Mouse (Mus musculus) kidney, postnatal 25 days (tissue): ENCODE measurements around the gene Cdk19.

Source experiments
- DNase-seq, 2 experiments: peaks; one replicate each; pipeline ENCODE4 v3.0.0; 2021; ENCODE audit warnings: mixed read lengths in 2 of 2

The Cdk19 gene

GRCm38 (mm10) chr10:40339351-40339964, at the start of gene Cdk19:
TSS of gene Cdk19 (plus strand) at chr10:40339564.
- DNase-seq, result no peak

DNA sequence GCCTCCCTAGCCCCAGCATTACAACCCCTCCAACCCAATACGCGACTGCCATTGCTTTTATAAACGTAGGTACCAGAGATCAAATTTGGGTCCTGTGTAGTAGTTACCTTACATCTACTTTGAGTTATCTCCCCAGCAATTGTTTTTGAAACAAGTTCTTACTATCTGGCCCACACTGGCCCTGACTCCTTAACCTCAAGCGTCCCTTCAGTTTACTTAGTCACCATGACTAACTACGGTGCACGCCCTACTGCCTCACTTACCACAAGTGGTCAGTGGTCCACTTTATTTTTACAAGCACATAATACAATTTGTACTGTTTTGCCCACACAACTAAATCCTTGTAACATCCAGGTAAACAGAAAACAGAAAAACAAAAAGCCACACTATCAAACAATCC, 46.7 kb upstream of the Cdk19 start:
- DNase-seq, result no peak

DNA sequence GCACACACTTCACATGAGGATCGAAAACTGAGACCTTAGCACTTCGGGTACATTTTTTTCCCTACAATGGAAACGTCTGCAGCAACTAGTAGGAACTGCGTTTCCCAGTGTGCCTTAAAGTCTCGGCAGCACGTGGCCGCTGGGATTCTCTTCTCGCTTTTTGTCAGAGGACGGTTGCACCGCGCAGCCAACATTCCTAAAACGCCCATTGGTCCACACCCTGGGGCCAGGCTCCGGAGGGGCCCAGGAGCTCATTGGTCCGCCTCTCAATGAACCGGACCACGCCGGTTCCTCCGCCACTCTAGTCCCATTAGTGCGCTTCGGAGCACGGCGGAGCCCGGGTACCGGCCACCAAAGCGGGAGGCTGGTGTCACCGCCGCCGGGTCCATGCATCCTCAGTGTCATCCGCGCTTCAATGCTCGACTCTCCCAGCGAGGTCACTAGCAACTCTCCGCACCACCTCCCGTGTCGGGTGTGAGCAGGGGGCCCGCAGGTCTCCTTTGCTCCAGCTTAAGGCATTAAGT, 38.7 kb upstream of the Cdk19 start:
- peak; percentile 85 to 95 for DNase-seq

DNA sequence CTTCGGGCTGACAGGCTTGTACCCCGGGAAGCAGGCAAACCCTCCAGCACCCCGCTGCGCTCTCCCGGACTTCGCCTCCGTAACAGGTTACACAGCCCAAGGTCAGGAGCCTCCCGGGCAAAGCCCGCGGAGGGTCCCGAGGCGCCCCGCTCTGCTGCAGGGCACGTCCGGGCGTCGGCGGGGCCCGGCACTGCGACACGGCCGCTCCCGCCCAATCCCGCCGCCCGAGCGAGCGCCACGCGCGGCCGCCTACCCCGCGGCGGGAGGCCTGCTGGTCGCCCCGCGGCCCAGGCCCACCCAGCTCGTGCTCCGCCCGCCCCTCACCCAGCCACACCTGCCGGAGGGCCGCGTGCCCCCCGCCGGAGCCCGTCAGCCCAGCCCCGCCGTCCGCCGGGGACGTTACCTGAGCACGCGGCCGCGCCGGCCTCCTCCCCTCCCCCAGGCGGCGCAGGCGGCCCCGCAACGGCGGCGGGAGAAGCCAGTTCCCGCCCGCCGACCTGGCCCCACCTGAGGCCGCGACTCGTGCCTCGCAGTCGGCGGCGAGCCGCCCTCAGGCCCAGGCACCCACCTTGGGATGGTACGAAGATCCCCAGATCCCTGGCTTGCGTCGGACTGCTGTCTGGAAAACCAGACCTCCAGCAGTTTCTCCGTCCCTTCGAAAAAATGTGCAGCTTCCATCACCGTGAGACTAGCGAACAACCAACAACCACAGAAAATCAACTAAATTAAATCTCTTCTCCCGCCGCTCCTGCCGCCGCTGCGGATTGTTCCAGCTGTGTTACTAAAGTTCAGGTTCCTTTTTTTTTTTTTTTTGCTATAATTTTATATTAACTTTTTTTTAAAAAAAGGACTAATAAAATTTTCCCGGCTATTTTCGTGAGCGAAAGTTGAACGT, 37.9 kb upstream of the Cdk19 start:
- peak; percentile 27 to 66 for DNase-seq

DNA sequence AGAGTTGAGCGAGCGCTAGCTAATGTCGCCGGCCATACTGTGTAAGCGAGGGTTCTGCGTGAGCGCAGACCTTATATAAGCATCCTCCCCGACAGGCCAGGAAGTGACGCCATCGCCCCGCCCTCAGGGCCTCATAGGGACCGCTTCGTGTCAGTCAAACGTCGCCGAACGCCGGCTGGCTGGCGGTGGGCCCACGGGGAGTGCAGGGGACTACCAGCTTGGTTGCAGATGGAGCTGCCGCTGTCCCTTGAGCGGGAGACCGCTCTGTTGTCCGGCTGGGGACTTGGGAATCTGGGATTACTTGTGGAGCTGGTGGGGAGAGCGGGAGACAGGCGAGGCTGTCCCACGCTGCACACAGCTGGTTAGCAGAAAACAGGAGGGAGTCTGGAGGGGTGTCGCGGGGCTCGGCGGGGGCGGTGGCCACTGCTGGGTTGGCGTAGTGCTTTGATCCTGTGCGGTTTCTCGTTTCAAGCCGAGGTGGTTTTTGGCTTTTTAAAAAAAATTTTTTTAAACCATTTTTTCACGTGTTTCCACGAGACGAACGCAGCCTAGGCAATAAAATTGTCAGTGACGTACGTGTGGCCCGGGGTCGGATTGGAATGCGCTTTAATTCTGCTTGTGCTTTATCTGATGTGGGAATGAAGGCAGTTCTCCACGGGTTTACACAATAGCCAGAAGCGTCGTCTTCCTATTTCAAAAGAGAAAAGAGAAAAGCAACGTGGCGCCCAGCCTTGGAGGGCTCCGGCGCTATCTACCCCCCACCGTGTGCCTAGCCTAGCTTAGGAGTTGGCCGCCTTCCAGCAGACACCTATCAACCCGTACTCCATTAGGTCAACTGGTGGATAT, 37.0 kb upstream of the Cdk19 start, which contains the start of gene Amd1:
Amd1 (minus strand) TSS at position 47 of the 846 bp plus-strand sequence.
- peak; percentile 100 for DNase-seq

DNA sequence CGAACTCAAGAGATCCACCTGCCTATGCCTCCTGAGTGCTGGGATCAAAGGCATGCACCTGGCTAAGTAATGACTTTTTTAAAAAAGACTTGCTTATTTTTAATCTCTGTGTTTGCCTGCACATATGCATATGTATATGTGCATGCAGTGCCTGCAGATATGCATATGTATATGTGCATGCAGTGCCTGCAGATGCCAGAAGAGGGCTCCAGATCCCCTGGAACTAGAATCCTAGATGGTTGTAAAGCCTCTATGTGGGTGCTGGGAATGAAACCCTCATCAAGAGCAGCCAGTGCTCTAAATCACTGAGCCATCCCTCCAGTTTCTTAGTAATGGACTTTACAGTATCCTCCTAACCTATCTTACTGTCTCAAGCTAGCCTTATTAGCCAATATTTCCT, 33.4 kb upstream of the Cdk19 start:
- no peak for DNase-seq

DNA sequence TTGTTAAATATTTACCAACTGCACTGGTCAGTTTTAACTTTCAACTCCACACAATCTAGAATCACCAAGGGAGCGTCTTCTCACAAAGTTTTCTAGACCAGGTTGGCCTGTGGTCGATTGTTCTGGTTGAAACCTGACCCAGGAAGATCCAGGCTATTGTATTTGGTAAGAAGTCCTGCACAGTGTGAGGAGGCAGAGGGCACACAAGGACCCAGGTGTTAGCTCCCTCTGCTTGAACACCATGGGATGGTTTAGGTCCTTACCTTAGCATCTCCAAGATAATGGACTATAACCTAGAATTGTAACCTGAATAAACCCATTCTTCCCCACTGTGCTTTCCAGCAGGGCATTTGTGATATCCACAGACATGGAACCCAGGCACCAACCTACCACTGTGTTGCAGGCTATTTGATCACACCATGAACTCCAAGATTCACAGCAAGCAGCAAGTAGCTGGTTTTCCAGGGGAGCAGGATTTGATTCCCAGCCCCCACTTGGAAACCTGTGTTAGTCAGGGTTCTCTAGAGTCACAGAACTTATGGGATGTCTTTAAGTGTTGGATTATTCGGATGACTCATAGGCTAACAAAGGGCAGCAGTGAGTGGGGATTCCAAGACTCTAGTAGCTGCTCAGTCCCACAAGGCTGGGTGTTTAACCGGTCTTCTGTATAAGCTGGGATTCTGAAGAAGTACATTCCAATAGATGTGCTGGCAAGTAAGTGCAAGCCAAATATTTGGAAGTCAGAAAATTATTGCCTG, 31.4 kb upstream of the Cdk19 start:
- no peak for DNase-seq

- DNase-seq, result no peak
Measured at GRCm38 (mm10) chr10:40309884-40310635, 29.3 kb upstream of the Cdk19 start.

DNA sequence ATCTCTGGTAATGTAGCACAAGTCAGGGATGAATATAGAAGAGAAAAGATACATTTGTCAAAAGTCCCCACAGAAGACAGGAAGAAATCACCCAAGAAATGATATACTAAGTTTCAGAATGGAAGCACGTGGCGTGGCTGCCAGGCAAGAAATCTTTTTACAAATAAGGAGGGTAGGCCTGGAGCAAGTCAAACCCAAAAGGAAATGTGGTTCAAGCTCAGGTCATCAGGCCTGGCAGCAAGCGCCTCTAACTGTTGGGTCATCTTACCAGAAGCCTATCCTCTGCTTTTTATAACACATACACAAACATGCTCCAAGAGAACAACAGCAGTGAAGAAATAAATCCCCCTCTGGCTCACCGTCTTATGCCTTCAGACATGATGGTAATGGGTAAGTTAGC, 26.6 kb upstream of the Cdk19 start:
- DNase-seq, result no peak

GRCm38 (mm10) chr10:40316841-40317585, 22.4 kb upstream of the Cdk19 start:
- no peak for DNase-seq

GRCm38 (mm10) chr10:40320306-40320705, 19.1 kb upstream of the Cdk19 start:
- no peak for DNase-seq

DNA sequence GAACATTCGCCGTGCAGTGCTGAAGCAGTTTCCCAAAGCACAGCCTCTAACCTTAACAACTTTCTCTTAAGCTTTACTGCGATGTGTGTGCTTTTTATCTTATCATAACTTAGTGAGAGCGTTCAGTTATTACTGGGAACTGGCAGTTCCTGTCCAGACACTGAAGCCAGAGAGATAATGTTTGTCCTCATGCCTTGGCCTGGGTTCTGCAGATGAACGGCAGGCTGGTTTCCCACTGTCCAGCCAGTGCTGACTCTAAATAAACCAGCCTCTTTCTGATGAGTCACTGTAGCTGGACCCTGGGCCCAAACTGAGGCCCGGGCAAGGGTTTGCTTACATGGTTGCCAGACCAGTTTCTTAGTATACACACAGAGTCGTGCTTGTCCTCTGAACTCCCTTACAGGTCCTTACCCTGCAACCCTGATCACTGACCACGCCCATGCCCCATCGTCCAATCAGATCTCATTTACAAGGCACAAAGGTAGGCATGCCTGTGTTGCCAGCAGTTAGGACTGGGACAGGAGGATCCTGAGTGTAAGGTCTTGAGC, 11.3 kb upstream of the Cdk19 start:
- DNase-seq, result peak in 1 of 2 experiments; percentile 40

DNA sequence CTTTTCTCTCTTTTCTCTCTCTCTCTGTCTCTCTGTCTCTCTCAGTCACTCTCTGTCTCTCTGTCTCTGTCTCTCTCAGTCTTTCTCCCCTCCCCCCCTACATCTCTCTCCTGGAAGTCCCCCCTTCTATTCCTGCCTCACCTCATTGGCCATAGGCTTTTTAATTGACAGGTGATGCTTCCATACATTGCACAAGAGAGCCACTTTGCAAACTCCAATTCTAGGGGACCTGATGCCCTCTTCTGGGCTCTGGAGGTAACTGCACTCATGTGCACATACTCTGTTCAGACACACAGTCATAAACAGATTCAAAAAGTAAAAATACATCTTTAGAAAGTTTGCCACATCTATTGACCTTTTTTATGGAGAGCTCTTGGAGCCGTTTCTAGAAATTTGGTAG, 9.1 kb upstream of the Cdk19 start:
- DNase-seq, result no peak

GRCm38 (mm10) chr10:40332864-40333263, 6.5 kb upstream of the Cdk19 start:
- DNase-seq, result no peak

GRCm38 (mm10) chr10:40342036-40342435, 2.7 kb downstream of the Cdk19 start:
- no peak for DNase-seq

- DNase-seq, result no peak
Measured at GRCm38 (mm10) chr10:40346776-40347403, 7.5 kb downstream of the Cdk19 start.

DNA sequence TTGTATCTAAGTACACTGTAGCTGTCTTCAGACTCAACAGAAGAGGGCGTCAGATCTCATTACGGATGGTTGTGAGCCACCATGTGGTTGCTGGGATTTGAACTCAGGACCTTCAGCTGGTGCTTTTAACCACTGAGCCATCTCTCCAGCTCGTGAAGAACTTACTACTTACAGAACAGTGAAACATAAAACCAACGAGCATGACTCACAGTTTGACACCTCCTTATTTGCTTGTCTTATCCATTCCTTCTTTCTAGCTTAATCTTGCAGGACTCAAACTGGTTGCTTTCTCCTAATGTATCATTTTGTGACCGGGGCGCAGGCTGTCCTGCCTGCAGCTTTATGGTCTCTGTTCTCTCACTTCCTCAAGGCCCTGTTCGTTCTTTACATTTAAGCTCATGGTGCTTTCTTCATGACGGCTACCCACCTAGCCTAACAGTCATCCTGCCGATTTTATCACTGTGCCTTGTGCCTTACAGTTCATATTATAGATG, 8.1 kb downstream of the Cdk19 start:
- no peak for DNase-seq

- peak; percentile 98 to 99 for DNase-seq
Measured at GRCm38 (mm10) chr10:40348566-40349536, 9.5 kb downstream of the Cdk19 start.
